Mouse (Mus musculus) myocyte (in vitro differentiated cells): ENCODE measurements around the gene Mup17.
"Not testable (repeated sequence)": the region's sequence is repeated elsewhere in the genome, so short reads cannot be mapped to it uniquely, and the experiment has no call there.

Source experiments
- E2F4 ChIP-seq: IDR thresholded peaks from one replicate; pipeline ENCODE4 v1.6.1; 2011; ENCODE audit warnings: mild to moderate bottlenecking, control low read depth, moderate library complexity; ENCODE audit not compliant: insufficient read depth
- POLR2A ChIP-seq: IDR thresholded peaks from one replicate; pipeline ENCODE4 v1.6.1; 2011; ENCODE audit warnings: low read depth, mild to moderate bottlenecking, control low read depth, moderate library complexity; ENCODE audit not compliant: insufficient read length
- POLR2AphosphoS2 ChIP-seq: IDR thresholded peaks from one replicate; pipeline ENCODE4 v1.6.1; 2011; ENCODE audit warnings: low read depth, control low read depth; ENCODE audit not compliant: insufficient read length
- REST ChIP-seq: IDR thresholded peaks from one replicate; pipeline ENCODE4 v1.6.1; 2011; ENCODE audit warnings: mild to moderate bottlenecking, control low read depth, moderate library complexity; ENCODE audit not compliant: insufficient read depth, insufficient read length
- USF1 ChIP-seq: IDR thresholded peaks from one replicate; pipeline ENCODE4 v1.6.1; 2011; ENCODE audit warnings: low read depth, mild to moderate bottlenecking, control low read depth, moderate library complexity

GRCm38 (mm10) chr4:61595771-61596170 is at the start of gene Mup17:
- not testable (repeated sequence) for TF ChIP-seq E2F4, REST, POLR2AphosphoS2, USF1, POLR2A
